Mouse (Mus musculus) midbrain, embryonic 16.5 days (tissue): ENCODE measurements around the gene Gm8720. TPM values are rescaled to one million over a fixed set of nuclear protein-coding genes. Genes with fewer than 3 reads are reported as not detected.
"Not testable (repeated sequence)": the region's sequence is repeated elsewhere in the genome, so short reads cannot be mapped to it uniquely, and the experiment has no call there.

ENCODE experiments used
- ATAC-seq: fragments of 200-750 bp; cut with Nextera tagmentation; 2 replicates; pipeline ENCODE4 v1.8.0; 2017; ENCODE audit warnings: moderate TSS enrichment
- H3K27ac ChIP-seq: fragments of 300-500 bp; sonication (generic); 2 replicates; pipeline ENCODE4 v1.5.1; 2014; ENCODE audit warnings: mild to moderate bottlenecking, low read length, mixed read lengths
- H3K27me3 ChIP-seq: fragments of 300-500 bp; sonication (generic); 2 replicates; pipeline ENCODE4 v1.6.1; 2014; ENCODE audit warnings: low read depth, low read length, mixed read lengths; ENCODE audit not compliant: control insufficient read depth, insufficient read depth
- H3K36me3 ChIP-seq: fragments of 300-500 bp; sonication (generic); 2 replicates; pipeline ENCODE4 v1.6.1; 2014; ENCODE audit warnings: mild to moderate bottlenecking, low read length, moderate library complexity, mixed read lengths; ENCODE audit not compliant: control insufficient read depth, insufficient read depth
- H3K4me1 ChIP-seq: fragments of 300-500 bp; sonication (generic); 2 replicates; pipeline ENCODE4 v1.6.1; 2014; ENCODE audit warnings: mild to moderate bottlenecking, low read length, mixed read lengths; ENCODE audit not compliant: control insufficient read depth, insufficient read depth
- H3K4me2 ChIP-seq: fragments of 300-500 bp; sonication (generic); 2 replicates; pipeline ENCODE4 v1.6.1; 2014; ENCODE audit warnings: mild to moderate bottlenecking, low read length, mixed read lengths
- H3K4me3 ChIP-seq: fragments of 300-500 bp; sonication (generic); 2 replicates; pipeline ENCODE4 v1.5.1; 2014; ENCODE audit warnings: low read depth, mild to moderate bottlenecking, low read length, moderate library complexity, mixed read lengths
- H3K9ac ChIP-seq: fragments of 300-500 bp; sonication (generic); 2 replicates; pipeline ENCODE4 v1.6.1; 2014; ENCODE audit warnings: low read depth, low read length, mixed read lengths
- H3K9me3 ChIP-seq: fragments of 300-500 bp; sonication (generic); replicated peaks from 2 replicates; pipeline ENCODE4 v1.6.1; 2014; ENCODE audit warnings: mild to moderate bottlenecking, low read length, mixed read lengths; ENCODE audit not compliant: control insufficient read depth, poor library complexity, severe bottlenecking
- WGBS: fragments of 180-500 bp; shearing (Covaris S2); extraction: QIAGEN DNeasy Blood & Tissue Kit; methylation state at CpG from one replicate; pipeline ENCODE4 v1.1.7; 2014; 5-methylcytosine and 5-hydroxymethylcytosine counted together
- polyA plus RNA-seq: library from polyadenylated mRNA; unstranded; fragments of >200 nt; fragmentation: Nextera tagmentation; extraction: Ambion mirVana; gene quantifications from 2 replicates; pipeline ENCODE4 v1.2.1, GENCODE M21; 2015

Gene Gm8720
- polyA plus RNA-seq = not detected in 2 replicates

DNA sequence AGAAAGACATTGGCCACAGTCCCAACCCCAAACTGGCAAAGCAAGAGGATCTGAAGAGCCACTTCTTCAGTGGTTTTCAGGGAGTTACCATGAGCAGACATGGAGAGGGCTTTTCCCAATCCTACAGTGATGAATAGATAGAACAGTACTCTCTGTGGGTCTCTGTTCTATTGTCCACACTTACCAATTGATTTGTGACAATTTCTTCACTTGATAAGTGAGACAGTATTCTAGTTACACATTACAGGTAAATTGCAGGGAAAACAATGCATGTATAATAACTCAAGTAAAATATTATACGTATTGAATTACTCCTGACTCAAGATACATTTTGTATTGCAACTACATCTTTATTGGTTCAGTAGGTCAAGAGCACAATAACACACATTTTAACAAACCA lies at the start of gene Gm8720:
TSS of gene Gm8720 (minus strand) at position 101 of the 400 bp plus-strand sequence.
- not testable (repeated sequence) for H3K27me3 ChIP-seq, H3K27ac ChIP-seq, H3K4me1 ChIP-seq, H3K36me3 ChIP-seq, ATAC-seq, H3K9me3 ChIP-seq, H3K4me2 ChIP-seq, H3K9ac ChIP-seq, H3K4me3 ChIP-seq
- WGBS = no CpG with 5 or more reads among the region's 1 CpGs

DNA sequence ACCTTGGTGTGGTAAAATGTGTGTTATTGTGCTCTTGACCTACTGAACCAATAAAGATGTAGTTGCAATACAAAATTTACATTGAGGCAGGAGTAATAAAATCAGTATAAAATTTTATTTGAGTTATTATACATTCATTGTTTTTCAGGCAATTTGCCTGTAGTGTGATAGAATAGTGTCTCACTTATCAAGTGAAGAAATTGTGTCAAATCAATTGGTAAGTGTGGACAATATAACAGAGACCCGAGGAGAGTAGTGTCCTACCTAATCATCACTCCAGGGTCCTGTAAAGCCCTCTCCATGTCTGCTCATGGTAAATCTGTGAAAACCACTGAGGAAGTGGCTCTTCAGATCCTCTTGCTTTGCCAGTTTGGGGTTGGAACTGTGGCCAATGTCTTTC lies 12.0 kb downstream of the Gm8720 start, which contains the start of gene Vmn1r163:
TSS of gene Vmn1r163 (plus strand) at position 301 of the 400 bp plus-strand sequence.
- not testable (repeated sequence) for H3K36me3 ChIP-seq, H3K9ac ChIP-seq, H3K4me1 ChIP-seq, H3K9me3 ChIP-seq, H3K27me3 ChIP-seq, ATAC-seq, H3K4me3 ChIP-seq, H3K27ac ChIP-seq, H3K4me2 ChIP-seq
- WGBS = no CpG with 5 or more reads among the region's 1 CpGs

- not testable (repeated sequence) for H3K36me3 ChIP-seq, ATAC-seq, H3K27ac ChIP-seq, H3K27me3 ChIP-seq, H3K9me3 ChIP-seq, H3K4me3 ChIP-seq, H3K4me2 ChIP-seq, H3K4me1 ChIP-seq, H3K9ac ChIP-seq
- no CpG with 5 or more reads among the region's 3 CpGs for WGBS
Observed at GRCm38 (mm10) chr7:23019823-23020222, 47.4 kb downstream of the Gm8720 start, which contains the start of gene Gm4216. Gm4216 (minus strand) TSS chr7:23019923.

Other genes with a start within 250 kb of the Gm8720 start
- not detected in 2 replicates for gene Vmn1r159, start 223.9 kb downstream of the Gm8720 start, polyA plus RNA-seq
- not detected in 2 replicates for gene Vmn1r160, start 196.2 kb downstream of the Gm8720 start, polyA plus RNA-seq
- gene Gm4214, start 82.8 kb downstream of the Gm8720 start, polyA plus RNA-seq = not detected in 2 replicates
- gene Gm4216, start 47.5 kb downstream of the Gm8720 start, polyA plus RNA-seq = not detected in 2 replicates
- gene Vmn1r163, start 11.9 kb downstream of the Gm8720 start, polyA plus RNA-seq = not detected in 2 replicates
- gene Gm10662, start 77.0 kb upstream of the Gm8720 start, polyA plus RNA-seq = not detected in 2 replicates
- gene Vmn1r165, start 149.9 kb upstream of the Gm8720 start, polyA plus RNA-seq = not detected in 2 replicates
- not detected in 2 replicates for gene Vmn1r166, start 184.2 kb upstream of the Gm8720 start, polyA plus RNA-seq
- gene Gm6902, start 211.4 kb upstream of the Gm8720 start, polyA plus RNA-seq = not detected in 2 replicates
- gene Nlrp4e, start 233.7 kb upstream of the Gm8720 start, polyA plus RNA-seq = not detected in 2 replicates